Mouse (Mus musculus) B cell, adult 2 months (primary cell): ENCODE results near the gene Atp8a2.

Experiments used
- DNase-seq, 2 experiments: peaks; one replicate each; pipeline ENCODE4 v3.0.0; 2022

Gene Atp8a2

GRCm38 (mm10) chr14:59590614-59591013 lies 606.4 kb downstream of the Atp8a2 start:
- DNase-seq: peak; percentile 57 to 65
